Mouse (Mus musculus): Measurements from ENCODE around the gene Gstm2. TPM values are rescaled to one million over a fixed set of nuclear protein-coding genes. Genes with fewer than 3 reads are reported as not detected.
"Not testable (repeated sequence)": the region's sequence is repeated elsewhere in the genome, so short reads cannot be mapped to it uniquely, and the experiment has no call there.

Gstm2 gene
- polyA plus RNA-seq, 1 experiment from 2014 or later: 196 TPM

DNA sequence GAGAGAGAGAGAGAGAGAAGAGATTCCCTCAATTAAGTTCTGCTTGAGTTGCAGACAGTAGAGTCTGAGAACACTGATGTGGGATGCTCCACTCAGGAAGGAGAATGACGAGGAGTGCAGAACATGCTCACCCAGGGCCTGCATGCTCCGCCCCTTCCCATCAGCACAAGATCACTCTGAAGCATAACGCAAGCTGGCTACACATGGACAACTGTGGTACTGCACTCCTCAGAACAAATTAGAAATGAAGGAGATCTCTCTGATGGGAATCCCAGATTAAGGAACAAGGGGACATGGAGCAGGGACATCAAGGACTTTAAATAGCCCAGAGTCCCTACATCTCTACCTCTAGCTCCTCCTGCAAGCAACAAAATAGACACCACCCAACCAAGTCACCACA, 5.0 kb downstream of the Gstm2 start:
- Histone ChIP-seq H3K36me3 (ENCODE audit: control insufficient read depth, insufficient read depth, low read length) (no peaks in the 10 kb centered on the region), H3K9me3 (replicated peaks; ENCODE audit: control insufficient read depth, low read length) (no peaks in the 10 kb centered on the region), H3K4me3 (replicated peaks; ENCODE audit: low read length) (no peak overlapping the region), H3K4me2 (ENCODE audit: low read depth, low read length) (no peak overlapping the region), H3K9ac (ENCODE audit: low read length) (no peak overlapping the region), H3K4me1 (ENCODE audit: control insufficient read depth, insufficient read depth, low read length) (peaks cover 14% of the 10 kb centered on the region), H3K27ac (ENCODE audit: low read length) (no peak overlapping the region), H3K27me3 (ENCODE audit: control insufficient read depth, insufficient read depth, low read length) (no peaks in the 10 kb centered on the region)
- WGBS: 65% methylated on average over 3 of the region's 3 CpGs
- ATAC-seq (ENCODE audit: insufficient read depth, low FRiP score): no peak

DNA sequence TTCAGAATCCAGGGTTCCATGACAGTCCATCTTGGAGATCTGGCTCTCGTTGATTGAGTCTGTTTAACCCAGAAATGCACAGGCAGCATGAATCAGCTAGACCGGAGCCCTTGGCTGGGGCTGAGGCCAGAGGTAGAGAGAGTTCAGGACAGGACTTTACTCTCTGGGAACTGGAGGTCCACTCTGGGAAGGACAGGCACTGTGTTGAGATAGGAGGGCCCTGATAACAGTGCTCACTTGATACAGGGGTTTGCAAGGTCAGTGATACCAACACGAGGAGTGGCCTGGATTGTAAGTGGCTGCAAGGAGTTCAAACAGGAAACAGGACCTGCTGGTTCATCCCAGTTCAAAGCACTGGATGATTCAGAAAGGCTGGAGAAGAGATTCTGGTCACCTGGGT, 8.6 kb downstream of the Gstm2 start:
- ATAC-seq (ENCODE audit: insufficient read depth, low FRiP score): peak; percentile 72
- H3K4me2 ChIP-seq (ENCODE audit: low read depth, low read length): no peak overlapping the region
- H3K27ac ChIP-seq (ENCODE audit: low read length): no peak overlapping the region
- H3K9me3 ChIP-seq (replicated peaks; ENCODE audit: control insufficient read depth, low read length): no peaks in the 10 kb centered on the region
- H3K4me3 ChIP-seq (replicated peaks; ENCODE audit: low read length): no peak overlapping the region
- no peaks in the 10 kb centered on the region for H3K27me3 ChIP-seq (ENCODE audit: control insufficient read depth, insufficient read depth, low read length)
- 53% methylated on average over 3 of the region's 3 CpGs for WGBS
- no peaks in the 10 kb centered on the region for H3K36me3 ChIP-seq (ENCODE audit: control insufficient read depth, insufficient read depth, low read length)
- no peak overlapping the region for H3K9ac ChIP-seq (ENCODE audit: low read length)
- 0 out of 2 replicates have a peak, but pooled peaks cover 2% of the 10 kb centered on the region for H3K4me1 ChIP-seq (ENCODE audit: control insufficient read depth, insufficient read depth, low read length)

GRCm38 (mm10) chr3:107974237-107974636, 12.0 kb downstream of the Gstm2 start:
- Histone ChIP-seq H3K27me3 (ENCODE audit: control insufficient read depth, insufficient read depth, low read length) (no peaks in the 10 kb centered on the region), H3K4me3 (replicated peaks; ENCODE audit: low read length) (no peak overlapping the region), H3K36me3 (ENCODE audit: control insufficient read depth, insufficient read depth, low read length) (no peaks in the 10 kb centered on the region), H3K4me1 (ENCODE audit: control insufficient read depth, insufficient read depth, low read length) (no peaks in the 10 kb centered on the region), H3K9me3 (replicated peaks; ENCODE audit: control insufficient read depth, low read length) (no peaks in the 10 kb centered on the region), H3K27ac (ENCODE audit: low read length) (no peak overlapping the region), H3K4me2 (ENCODE audit: low read depth, low read length) (no peak overlapping the region), H3K9ac (ENCODE audit: low read length) (no peak overlapping the region)
- 97% methylated on average over 1 of the region's 1 CpGs for WGBS
- no peak for ATAC-seq (ENCODE audit: insufficient read depth, low FRiP score)

DNA sequence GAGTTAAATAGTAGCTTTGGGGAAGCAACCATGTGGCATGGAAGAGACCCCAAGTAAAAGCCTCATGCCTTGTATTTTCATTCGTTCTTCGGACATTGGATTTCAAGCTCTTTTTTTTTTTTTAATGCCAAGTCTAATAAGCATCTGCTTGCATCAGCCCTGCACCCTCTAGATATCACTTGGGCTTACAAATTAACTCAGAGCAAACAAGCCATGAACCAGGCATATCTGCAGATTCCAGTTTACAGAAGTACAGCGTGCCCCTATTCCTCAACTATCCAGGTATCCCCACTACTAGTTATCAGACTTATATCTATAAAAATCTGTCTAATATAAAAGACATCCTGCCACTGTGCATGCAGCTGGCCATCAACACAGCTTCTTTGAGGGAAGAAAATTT, 14.2 kb downstream of the Gstm2 start:
- H3K36me3 ChIP-seq (ENCODE audit: control insufficient read depth, insufficient read depth, low read length): no peaks in the 10 kb centered on the region
- H3K27me3 ChIP-seq (ENCODE audit: control insufficient read depth, insufficient read depth, low read length): no peaks in the 10 kb centered on the region
- H3K4me1 ChIP-seq (ENCODE audit: control insufficient read depth, insufficient read depth, low read length): no peaks in the 10 kb centered on the region
- no peak overlapping the region for H3K4me2 ChIP-seq (ENCODE audit: low read depth, low read length)
- H3K27ac ChIP-seq (ENCODE audit: low read length): no peak overlapping the region
- no peak overlapping the region for H3K9ac ChIP-seq (ENCODE audit: low read length)
- 53% methylated on average over 3 of the region's 3 CpGs for WGBS
- no peaks in the 10 kb centered on the region for H3K9me3 ChIP-seq (replicated peaks; ENCODE audit: control insufficient read depth, low read length)
- ATAC-seq (ENCODE audit: insufficient read depth, low FRiP score): no peak
- no peak overlapping the region for H3K4me3 ChIP-seq (replicated peaks; ENCODE audit: low read length)

DNA sequence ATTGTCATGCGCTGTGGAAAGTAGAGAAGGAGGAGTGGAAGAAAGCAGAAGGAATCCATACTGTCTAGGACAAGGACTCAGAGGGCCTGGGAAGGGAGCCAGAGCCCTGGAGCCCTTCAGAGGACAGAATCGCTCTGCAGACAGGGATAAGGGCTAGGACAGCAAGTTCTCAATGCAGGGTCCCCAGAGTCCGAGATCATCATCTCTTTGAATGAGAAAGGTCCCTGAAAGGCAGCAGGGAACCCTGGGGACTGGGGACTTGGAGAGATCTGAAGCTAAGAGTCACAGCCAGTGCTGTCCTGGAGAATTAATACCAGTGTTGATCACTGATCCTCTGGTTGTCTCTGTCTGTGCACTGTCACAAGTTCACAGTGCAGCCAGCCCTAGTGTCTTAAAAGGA, 15.2 kb downstream of the Gstm2 start:
- H3K4me3 ChIP-seq (replicated peaks; ENCODE audit: low read length); H3K4me2 ChIP-seq (ENCODE audit: low read depth, low read length); H3K9me3 ChIP-seq (replicated peaks; ENCODE audit: control insufficient read depth, low read length); H3K27me3 ChIP-seq (ENCODE audit: control insufficient read depth, insufficient read depth, low read length); H3K9ac ChIP-seq (ENCODE audit: low read length); H3K27ac ChIP-seq (ENCODE audit: low read length); H3K4me1 ChIP-seq (ENCODE audit: control insufficient read depth, insufficient read depth, low read length); H3K36me3 ChIP-seq (ENCODE audit: control insufficient read depth, insufficient read depth, low read length); ATAC-seq (ENCODE audit: insufficient read depth, low FRiP score): not testable (repeated sequence)
- WGBS: 46% methylated on average over 3 of the region's 3 CpGs

DNA sequence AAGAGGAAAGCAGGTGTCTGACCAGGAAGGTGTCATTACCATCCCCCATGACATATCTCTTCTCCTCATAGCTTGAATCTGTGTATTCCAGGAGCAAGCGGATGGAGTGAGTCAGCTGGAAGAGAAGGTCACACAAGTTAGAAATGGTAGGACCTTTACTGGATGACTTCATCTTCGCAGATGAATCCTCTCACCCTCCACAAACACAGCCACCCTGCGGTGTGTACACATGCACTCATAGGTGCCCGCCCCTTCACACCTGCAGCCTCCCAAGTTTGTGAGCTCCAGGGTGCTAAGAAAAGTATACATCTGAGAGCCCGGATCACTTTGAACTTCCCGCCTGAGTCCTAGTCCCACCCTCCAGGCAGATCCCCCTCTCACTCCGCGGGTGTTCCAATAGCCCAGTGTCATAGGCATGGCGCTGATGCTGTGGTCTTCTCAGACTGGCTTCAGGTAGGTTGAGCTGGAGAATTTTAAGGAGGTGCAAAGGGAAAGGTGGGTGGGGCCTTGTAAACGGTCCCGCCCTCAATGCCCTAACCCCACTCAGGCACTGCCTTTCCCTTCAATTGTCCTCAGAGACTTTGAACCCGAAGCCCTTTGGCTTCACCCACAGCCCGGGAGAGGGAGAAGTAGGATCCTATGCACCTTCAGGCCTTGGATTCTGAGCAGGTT, 17.4 kb downstream of the Gstm2 start, which contains the start of gene Gstm3:
TSS of gene Gstm3 (minus strand) at position 560 of the 672 bp plus-strand sequence.
- Histone ChIP-seq H3K9ac (ENCODE audit: low read length) (no peak within 1 kb of the TSS), H3K9me3 (replicated peaks; ENCODE audit: control insufficient read depth, low read length) (no peaks in the 10 kb centered on the region), H3K27me3 (ENCODE audit: control insufficient read depth, insufficient read depth, low read length) (no peaks in the 10 kb centered on the region), H3K36me3 (ENCODE audit: control insufficient read depth, insufficient read depth, low read length) (no peaks in the 10 kb centered on the region), H3K4me1 (ENCODE audit: control insufficient read depth, insufficient read depth, low read length) (no peaks in the 10 kb centered on the region; the same call in 1 of the 2 replicates), H3K4me2 (ENCODE audit: low read depth, low read length) (peak within 1 kb of the TSS; percentile 9; the same call in 1 of the 2 replicates), H3K27ac (ENCODE audit: low read length) (no peak within 1 kb of the TSS), H3K4me3 (replicated peaks; ENCODE audit: low read length) (no peak within 1 kb of the TSS; the same call in 1 of the 2 replicates)
- WGBS: 37% methylated on average over 13 of the region's 13 CpGs
- peak; percentile 72 for ATAC-seq (ENCODE audit: insufficient read depth, low FRiP score)

DNA sequence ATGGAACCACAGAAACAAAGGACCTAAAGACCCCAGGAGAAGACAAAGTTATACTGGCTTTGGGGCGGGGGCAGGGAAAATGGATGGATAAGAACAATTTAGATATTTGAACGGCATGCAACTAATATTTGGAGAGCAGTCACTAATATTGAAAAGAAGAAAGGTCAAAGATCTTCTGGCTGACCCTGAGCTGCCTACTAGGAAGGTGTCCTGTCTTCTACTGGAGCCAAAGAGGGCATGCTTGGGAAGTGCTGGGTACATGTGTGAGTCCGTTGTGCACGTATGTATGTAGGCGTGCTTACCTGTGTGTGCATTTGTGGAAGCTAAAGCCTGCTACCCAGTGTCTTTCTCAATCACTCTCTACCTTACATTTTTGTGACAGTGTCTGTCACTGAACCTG, 19.6 kb downstream of the Gstm2 start:
- H3K27ac ChIP-seq (ENCODE audit: low read length): no peak overlapping the region
- no peak overlapping the region for H3K9ac ChIP-seq (ENCODE audit: low read length)
- H3K4me3 ChIP-seq (replicated peaks; ENCODE audit: low read length): no peak overlapping the region
- no peak for ATAC-seq (ENCODE audit: insufficient read depth, low FRiP score)
- no peaks in the 10 kb centered on the region for H3K27me3 ChIP-seq (ENCODE audit: control insufficient read depth, insufficient read depth, low read length)
- no peaks in the 10 kb centered on the region for H3K9me3 ChIP-seq (replicated peaks; ENCODE audit: control insufficient read depth, low read length)
- H3K36me3 ChIP-seq (ENCODE audit: control insufficient read depth, insufficient read depth, low read length): no peaks in the 10 kb centered on the region
- 92% methylated on average over 5 of the region's 5 CpGs for WGBS
- no peak overlapping the region for H3K4me2 ChIP-seq (ENCODE audit: low read depth, low read length)
- H3K4me1 ChIP-seq (ENCODE audit: control insufficient read depth, insufficient read depth, low read length): no peaks in the 10 kb centered on the region; the same call in 1 of the 2 replicates

DNA sequence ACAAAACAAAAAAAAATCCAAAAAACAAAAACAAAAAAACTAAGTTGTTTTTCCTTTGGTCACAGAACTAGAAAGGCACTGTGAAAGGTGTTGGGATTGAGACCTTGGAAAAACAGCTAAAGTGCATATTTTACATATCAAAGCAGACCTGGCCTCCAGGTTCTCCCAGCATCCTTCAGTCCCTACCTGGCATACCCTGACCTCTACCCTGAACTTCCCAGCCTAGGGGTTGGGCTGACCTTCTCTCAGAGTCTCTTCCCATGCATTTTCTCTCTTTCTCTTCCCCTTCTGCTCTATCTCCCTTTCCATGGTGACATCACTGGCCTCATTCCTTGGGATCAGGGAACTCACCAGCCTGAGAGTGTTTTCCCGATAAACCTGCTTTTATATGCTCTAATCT, 20.7 kb downstream of the Gstm2 start:
- Histone ChIP-seq H3K27ac (ENCODE audit: low read length) (no peak overlapping the region), H3K9ac (ENCODE audit: low read length) (no peak overlapping the region), H3K36me3 (ENCODE audit: control insufficient read depth, insufficient read depth, low read length) (no peaks in the 10 kb centered on the region), H3K4me3 (replicated peaks; ENCODE audit: low read length) (no peak overlapping the region), H3K4me1 (ENCODE audit: control insufficient read depth, insufficient read depth, low read length) (no peaks in the 10 kb centered on the region; the same call in 1 of the 2 replicates), H3K4me2 (ENCODE audit: low read depth, low read length) (no peak overlapping the region), H3K27me3 (ENCODE audit: control insufficient read depth, insufficient read depth, low read length) (no peaks in the 10 kb centered on the region), H3K9me3 (replicated peaks; ENCODE audit: control insufficient read depth, low read length) (no peaks in the 10 kb centered on the region)
- ATAC-seq (ENCODE audit: insufficient read depth, low FRiP score): no peak
- WGBS: 60% methylated on average over 1 of the region's 1 CpGs

- Histone ChIP-seq H3K9me3 (replicated peaks; ENCODE audit: control insufficient read depth, low read length) (no peaks in the 10 kb centered on the region), H3K36me3 (ENCODE audit: control insufficient read depth, insufficient read depth, low read length) (no peaks in the 10 kb centered on the region), H3K27me3 (ENCODE audit: control insufficient read depth, insufficient read depth, low read length) (no peaks in the 10 kb centered on the region), H3K4me3 (replicated peaks; ENCODE audit: low read length) (no peak overlapping the region), H3K4me1 (ENCODE audit: control insufficient read depth, insufficient read depth, low read length) (no peaks in the 10 kb centered on the region; the same call in 1 of the 2 replicates), H3K4me2 (ENCODE audit: low read depth, low read length) (no peak overlapping the region), H3K27ac (ENCODE audit: low read length) (peak overlapping the region; percentile 85), H3K9ac (ENCODE audit: low read length) (no peak overlapping the region)
- peak; percentile 70 for ATAC-seq (ENCODE audit: insufficient read depth, low FRiP score)
- WGBS: 38% methylated on average over 5 of the region's 5 CpGs
Observed at GRCm38 (mm10) chr3:107964656-107965308, 21.5 kb downstream of the Gstm2 start.

All from stomach, embryonic 16.5 days (tissue).